Mouse (Mus musculus): ENCODE data around the gene Sdc3.

DNA sequence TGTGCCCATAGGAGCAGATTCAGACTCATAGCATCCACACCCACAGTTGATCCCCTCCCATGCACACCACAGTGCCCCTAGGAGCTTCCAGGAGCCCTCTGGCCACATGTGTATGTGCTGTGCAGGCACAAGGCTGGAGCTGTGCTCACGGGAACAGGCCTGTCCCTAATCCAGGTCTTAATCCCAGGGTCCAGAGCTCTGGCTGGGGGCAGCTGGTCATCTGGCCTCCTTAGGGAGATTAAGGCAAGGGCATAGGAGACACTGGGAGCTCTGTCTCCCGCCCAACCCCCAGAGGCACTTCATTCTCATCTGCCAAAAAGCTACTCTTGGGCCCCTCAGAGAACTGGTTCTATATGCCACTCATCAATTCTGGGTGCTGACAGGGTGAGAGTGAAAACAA, 11.3 kb downstream of the Sdc3 start:
- TF ChIP-seq CTCF (IDR thresholded peaks at IDR 0.05; ENCODE audit: control insufficient read depth, insufficient read depth, low read length) (no peak), POLR2A (IDR thresholded peaks at IDR 0.05; ENCODE audit: borderline replicate concordance, control insufficient read depth, low read depth, low read length) (no peak)

Measured in bone marrow, adult 2 months (tissue).